Mouse (Mus musculus) thymus, adult 2 months (tissue): Measurements from ENCODE around the gene Plce1.

Experiments used
- CTCF ChIP-seq: fragments of 200-500 bp; IDR thresholded peaks from 2 replicates; pipeline ENCODE4 v1.5.1; 2012; ENCODE audit warnings: mild to moderate bottlenecking, control low read depth, low read length, moderate library complexity, borderline replicate concordance; ENCODE audit not compliant: control insufficient read depth, poor library complexity, insufficient read depth; ENCODE audit errors: extremely low read depth
- POLR2A ChIP-seq: fragments of 200-500 bp; IDR thresholded peaks from 2 replicates; pipeline ENCODE4 v1.6.1; 2012; ENCODE audit warnings: mild to moderate bottlenecking, low read length, control low read depth, moderate library complexity; ENCODE audit not compliant: control insufficient read depth, poor library complexity, insufficient read depth; ENCODE audit errors: extremely low read depth

DNA sequence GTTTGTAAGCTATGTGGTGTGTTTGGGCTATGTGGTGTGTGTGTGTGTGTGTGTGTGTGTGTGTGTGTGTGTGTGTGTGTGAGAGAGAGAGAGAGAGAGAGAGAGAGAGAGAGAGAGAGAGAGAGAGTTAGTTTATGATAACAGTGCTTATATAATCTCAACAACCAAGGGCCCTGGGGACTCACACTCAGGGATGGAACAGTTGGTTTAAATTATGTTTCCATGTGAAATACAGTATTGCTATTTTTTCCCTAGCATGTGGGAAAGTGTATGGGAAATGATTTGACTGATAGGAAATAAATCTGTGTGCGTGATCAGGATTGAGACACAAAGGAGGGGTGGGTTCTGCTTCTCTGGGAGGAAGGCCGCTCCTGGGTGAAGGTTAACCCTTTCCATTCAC, 212.4 kb downstream of the Plce1 start:
- TF ChIP-seq POLR2A: no peak
- no peak for TF ChIP-seq CTCF
